Mouse (Mus musculus): Measurements from ENCODE around the gene Utp14b. TPM values are rescaled to one million over a fixed set of nuclear protein-coding genes. Genes with fewer than 3 reads are reported as not detected.
A peak's percentile ranks its signal among the peaks of the same experiment; 100 is the strongest.

Utp14b gene
- total and polyA plus RNA-seq, 2 experiments = 1.2 to 7.5 TPM

GRCm38 (mm10) chr1:78665954-78666499 is 8.2 kb downstream of the Utp14b start:
- WGBS = 97% methylated on average over 9 of the region's 9 CpGs
- no peak overlapping the region for H3K4me3 ChIP-seq (ENCODE audit: insufficient read depth, low read depth, low read length)
- no peak overlapping the region for H3K27ac ChIP-seq (replicated peaks; ENCODE audit: insufficient read depth, low read depth, low read length)
- no peak for DNase-seq (ENCODE audit: extremely low read depth, low read depth, low spot score)
- no peaks in the 10 kb centered on the region for H3K27me3 ChIP-seq (ENCODE audit: control insufficient read depth, insufficient read depth, low read length)
- peaks cover 5% of the 10 kb centered on the region for H3K4me1 ChIP-seq (ENCODE audit: control insufficient read depth, insufficient read depth, low read length)
- peaks cover 29% of the 10 kb centered on the region for H3K36me3 ChIP-seq (ENCODE audit: control insufficient read depth, insufficient read depth, low read length)
- no peak overlapping the region for H3K9ac ChIP-seq (ENCODE audit: low read depth, low read length)
- TF ChIP-seq POLR2A (IDR thresholded peaks at IDR 0.05; ENCODE audit: extremely low read depth, insufficient read depth, low read length) (no peak), CTCF (IDR thresholded peaks at IDR 0.05; ENCODE audit: low read depth, low read length) (no peak)
- peaks cover 25% of the 10 kb centered on the region; the same call in 1 of the 2 replicates for H3K79me2 ChIP-seq (ENCODE audit: control insufficient read depth, insufficient read depth, low read length)

- DNase-seq (ENCODE audit: extremely low read depth, low read depth, low spot score) = no peak
- H3K36me3 ChIP-seq (ENCODE audit: control insufficient read depth, insufficient read depth, low read length) = peaks cover 29% of the 10 kb centered on the region
- H3K79me2 ChIP-seq (ENCODE audit: control insufficient read depth, insufficient read depth, low read length) = peaks cover 20% of the 10 kb centered on the region; the same call in 1 of the 2 replicates
- H3K4me1 ChIP-seq (ENCODE audit: control insufficient read depth, insufficient read depth, low read length) = no peaks in the 10 kb centered on the region
- H3K9ac ChIP-seq (ENCODE audit: low read depth, low read length) = no peak overlapping the region
- TF ChIP-seq POLR2A (IDR thresholded peaks at IDR 0.05; ENCODE audit: extremely low read depth, insufficient read depth, low read length) (no peak), CTCF (IDR thresholded peaks at IDR 0.05; ENCODE audit: low read depth, low read length) (no peak)
- 25% methylated on average over 1 of the region's 1 CpGs for WGBS
- no peak overlapping the region for H3K27ac ChIP-seq (replicated peaks; ENCODE audit: insufficient read depth, low read depth, low read length)
- no peak overlapping the region for H3K4me3 ChIP-seq (ENCODE audit: insufficient read depth, low read depth, low read length)
- H3K27me3 ChIP-seq (ENCODE audit: control insufficient read depth, insufficient read depth, low read length) = no peaks in the 10 kb centered on the region
These were observed 8.7 kb downstream of the Utp14b start for GRCm38 (mm10) chr1:78666585-78666984.

- Histone ChIP-seq H3K27ac (replicated peaks; ENCODE audit: insufficient read depth, low read depth, low read length) (no peak overlapping the region), H3K79me2 (ENCODE audit: control insufficient read depth, insufficient read depth, low read length) (peaks cover 2% of the 10 kb centered on the region; the same call in 1 of the 2 replicates), H3K4me3 (ENCODE audit: insufficient read depth, low read depth, low read length) (no peak overlapping the region), H3K4me1 (ENCODE audit: control insufficient read depth, insufficient read depth, low read length) (no peaks in the 10 kb centered on the region), H3K36me3 (ENCODE audit: control insufficient read depth, insufficient read depth, low read length) (peaks cover 5% of the 10 kb centered on the region), H3K27me3 (ENCODE audit: control insufficient read depth, insufficient read depth, low read length) (no peaks in the 10 kb centered on the region), H3K9ac (ENCODE audit: low read depth, low read length) (no peak overlapping the region)
- WGBS = 87% methylated on average over 3 of the region's 3 CpGs
- TF ChIP-seq CTCF (IDR thresholded peaks at IDR 0.05; ENCODE audit: low read depth, low read length) (no peak), POLR2A (IDR thresholded peaks at IDR 0.05; ENCODE audit: extremely low read depth, insufficient read depth, low read length) (no peak)
- DNase-seq (ENCODE audit: extremely low read depth, low read depth, low spot score) = no peak
These were observed 24.5 kb downstream of the Utp14b start for GRCm38 (mm10) chr1:78682291-78682690.

GRCm38 (mm10) chr1:78684128-78684527 is 26.3 kb downstream of the Utp14b start:
- no peak overlapping the region for H3K4me3 ChIP-seq (ENCODE audit: insufficient read depth, low read depth, low read length)
- H3K27me3 ChIP-seq (ENCODE audit: control insufficient read depth, insufficient read depth, low read length) = no peaks in the 10 kb centered on the region
- H3K79me2 ChIP-seq (ENCODE audit: control insufficient read depth, insufficient read depth, low read length) = peaks cover 2% of the 10 kb centered on the region; the same call in 1 of the 2 replicates
- DNase-seq (ENCODE audit: extremely low read depth, low read depth, low spot score) = no peak
- no peaks in the 10 kb centered on the region for H3K4me1 ChIP-seq (ENCODE audit: control insufficient read depth, insufficient read depth, low read length)
- WGBS = 89% methylated on average over 8 of the region's 8 CpGs
- H3K36me3 ChIP-seq (ENCODE audit: control insufficient read depth, insufficient read depth, low read length) = peaks cover 13% of the 10 kb centered on the region
- TF ChIP-seq POLR2A (IDR thresholded peaks at IDR 0.05; ENCODE audit: extremely low read depth, insufficient read depth, low read length) (no peak), CTCF (IDR thresholded peaks at IDR 0.05; ENCODE audit: low read depth, low read length) (no peak)
- H3K27ac ChIP-seq (replicated peaks; ENCODE audit: insufficient read depth, low read depth, low read length) = no peak overlapping the region
- H3K9ac ChIP-seq (ENCODE audit: low read depth, low read length) = no peak overlapping the region

GRCm38 (mm10) chr1:78686872-78687271 is 29.0 kb downstream of the Utp14b start:
- Histone ChIP-seq H3K4me1 (ENCODE audit: control insufficient read depth, insufficient read depth, low read length) (no peaks in the 10 kb centered on the region), H3K27ac (replicated peaks; ENCODE audit: insufficient read depth, low read depth, low read length) (no peak overlapping the region), H3K36me3 (ENCODE audit: control insufficient read depth, insufficient read depth, low read length) (peaks cover 24% of the 10 kb centered on the region), H3K9ac (ENCODE audit: low read depth, low read length) (no peak overlapping the region), H3K27me3 (ENCODE audit: control insufficient read depth, insufficient read depth, low read length) (no peaks in the 10 kb centered on the region), H3K79me2 (ENCODE audit: control insufficient read depth, insufficient read depth, low read length) (peaks cover 2% of the 10 kb centered on the region; the same call in 1 of the 2 replicates), H3K4me3 (ENCODE audit: insufficient read depth, low read depth, low read length) (no peak overlapping the region)
- peak; percentile 28 for DNase-seq (ENCODE audit: extremely low read depth, low read depth, low spot score)
- TF ChIP-seq POLR2A (IDR thresholded peaks at IDR 0.05; ENCODE audit: extremely low read depth, insufficient read depth, low read length) (no peak), CTCF (IDR thresholded peaks at IDR 0.05; ENCODE audit: low read depth, low read length) (peak; percentile 54)

- H3K4me1 ChIP-seq (ENCODE audit: control insufficient read depth, insufficient read depth, low read length) = no peaks in the 10 kb centered on the region; the same call in 1 of the 2 replicates
- H3K79me2 ChIP-seq (ENCODE audit: control insufficient read depth, insufficient read depth, low read length) = peaks cover 2% of the 10 kb centered on the region; the same call in 1 of the 2 replicates
- H3K27me3 ChIP-seq (ENCODE audit: control insufficient read depth, insufficient read depth, low read length) = no peaks in the 10 kb centered on the region
- 91% methylated on average over 7 of the region's 7 CpGs for WGBS
- DNase-seq (ENCODE audit: extremely low read depth, low read depth, low spot score) = no peak
- H3K36me3 ChIP-seq (ENCODE audit: control insufficient read depth, insufficient read depth, low read length) = peaks cover 29% of the 10 kb centered on the region
- no peak overlapping the region for H3K27ac ChIP-seq (replicated peaks; ENCODE audit: insufficient read depth, low read depth, low read length)
- no peak overlapping the region for H3K9ac ChIP-seq (ENCODE audit: low read depth, low read length)
- no peak overlapping the region for H3K4me3 ChIP-seq (ENCODE audit: insufficient read depth, low read depth, low read length)
- TF ChIP-seq POLR2A (IDR thresholded peaks at IDR 0.05; ENCODE audit: extremely low read depth, insufficient read depth, low read length) (no peak), CTCF (IDR thresholded peaks at IDR 0.05; ENCODE audit: low read depth, low read length) (no peak)
These were observed 30.3 kb downstream of the Utp14b start for GRCm38 (mm10) chr1:78688149-78688548.
